Mouse (Mus musculus) embryonic facial prominence, embryonic 12.5 days (tissue): Measurements from ENCODE around the gene Gm20517. TPM values are rescaled to one million over a fixed set of nuclear protein-coding genes. Genes with fewer than 3 reads are reported as not detected.

Experiments used
- ATAC-seq: fragments of 200-750 bp; cut with Nextera tagmentation; 2 replicates; pipeline ENCODE4 v1.8.0; 2017; ENCODE audit not compliant: insufficient number of reproducible peaks, insufficient read depth, low FRiP score, low TSS enrichment
- H3K27ac ChIP-seq: fragments of 300-500 bp; sonication (generic); 2 replicates; pipeline ENCODE4 v1.5.1; 2016; ENCODE audit warnings: mild to moderate bottlenecking
- H3K27me3 ChIP-seq: fragments of 300-500 bp; sonication (generic); 2 replicates; pipeline ENCODE4 v1.6.1; 2016; ENCODE audit warnings: mild to moderate bottlenecking, moderate library complexity
- H3K36me3 ChIP-seq: fragments of 300-500 bp; sonication (generic); 2 replicates; pipeline ENCODE4 v1.6.1; 2016; ENCODE audit warnings: mild to moderate bottlenecking
- H3K4me1 ChIP-seq: fragments of 300-500 bp; sonication (generic); 2 replicates; pipeline ENCODE4 v1.6.1; 2016
- H3K4me2 ChIP-seq: fragments of 300-500 bp; sonication (generic); replicated peaks from 2 replicates; pipeline ENCODE4 v1.6.1; 2016; ENCODE audit warnings: mild to moderate bottlenecking, moderate library complexity
- H3K4me3 ChIP-seq: fragments of 300-500 bp; sonication (generic); 2 replicates; pipeline ENCODE4 v1.5.1; 2016; ENCODE audit warnings: mild to moderate bottlenecking
- H3K9ac ChIP-seq: fragments of 300-500 bp; sonication (generic); 2 replicates; pipeline ENCODE4 v1.6.1; 2016; ENCODE audit warnings: mild to moderate bottlenecking, moderate library complexity
- H3K9me3 ChIP-seq: fragments of 300-500 bp; sonication (generic); 2 replicates; pipeline ENCODE4 v1.6.1; 2016; ENCODE audit warnings: mild to moderate bottlenecking, moderate library complexity
- WGBS: fragments of 180-500 bp; shearing (Covaris S2); methylation state at CpG from one replicate; pipeline ENCODE4 v1.1.7; 2016; 5-methylcytosine and 5-hydroxymethylcytosine counted together
- polyA plus RNA-seq: library from polyadenylated mRNA; unstranded; fragments of >200 nt; fragmentation: Nextera tagmentation; extraction: Ambion mirVana; gene quantifications from 2 replicates; pipeline ENCODE4 v1.2.1, GENCODE M21; 2016

Gene Gm20517
- polyA plus RNA-seq, 1 experiment from 2014 or later = 1.6 TPM

DNA sequence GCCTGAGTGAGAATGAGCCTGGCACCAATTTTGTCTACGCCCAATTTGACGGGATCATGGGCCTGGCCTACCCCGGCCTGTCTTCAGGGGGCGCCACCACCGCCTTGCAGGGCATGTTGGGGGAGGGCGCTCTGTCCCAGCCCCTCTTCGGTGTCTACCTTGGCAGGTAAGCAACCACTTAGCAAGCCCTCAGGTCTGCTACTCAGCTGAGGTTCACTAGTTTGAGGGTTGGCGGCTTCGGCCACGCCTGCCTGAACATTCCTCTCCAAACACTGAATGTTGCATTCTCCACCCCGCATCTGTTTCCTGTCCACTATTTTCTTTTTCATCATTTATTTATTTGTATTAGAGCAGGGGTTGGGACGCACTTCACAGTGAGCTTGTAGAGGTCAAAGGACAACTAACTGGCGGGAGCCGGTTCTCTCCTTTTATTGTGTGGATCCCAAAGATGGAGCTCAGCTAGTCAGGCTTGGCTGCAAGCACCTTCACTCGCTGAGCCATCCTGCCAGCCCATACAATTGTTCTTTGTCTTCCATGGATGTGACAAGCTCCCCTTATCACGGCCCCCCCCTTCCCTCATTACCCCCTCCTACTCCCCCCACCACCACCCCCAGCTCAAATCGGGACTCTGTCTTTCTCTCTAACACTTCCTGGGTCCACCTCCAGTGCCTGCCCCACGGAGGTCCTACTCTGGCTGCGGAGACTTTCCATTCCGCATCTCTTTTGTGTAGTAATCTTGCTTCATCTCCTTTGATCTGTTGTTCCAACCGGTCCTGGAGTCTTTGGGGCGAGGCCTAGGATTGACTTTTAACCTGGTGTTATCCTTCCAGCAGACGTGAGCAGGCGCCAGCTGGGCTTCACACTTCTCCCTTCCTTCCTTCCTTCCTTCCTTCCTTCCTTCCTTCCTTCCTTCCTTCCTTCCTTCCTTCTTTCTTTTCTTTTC is 119.5 kb downstream of the Gm20517 start:
- H3K9me3 ChIP-seq = no peaks in the 10 kb centered on the region
- 52% methylated on average over 24 of the region's 24 CpGs for WGBS
- no peak overlapping the region for H3K4me3 ChIP-seq
- no peak overlapping the region for H3K9ac ChIP-seq
- no peaks in the 10 kb centered on the region for H3K4me1 ChIP-seq
- no peak overlapping the region for H3K27ac ChIP-seq
- 0 out of 2 replicates have a peak, but pooled peaks cover 3% of the 10 kb centered on the region for H3K27me3 ChIP-seq
- no peaks in the 10 kb centered on the region for H3K36me3 ChIP-seq
- no peak overlapping the region for H3K4me2 ChIP-seq
- ATAC-seq = no peak

Other genes with a start within 250 kb of the Gm20517 start
- gene Mrps10, start 242.7 kb upstream of the Gm20517 start, polyA plus RNA-seq = 72.7 and 75.7 TPM in 2 replicates
- 1.7 and 1.9 TPM in 2 replicates for gene Guca1b, start 226.2 kb upstream of the Gm20517 start, polyA plus RNA-seq
- 0.71 and 1.5 TPM in 2 replicates for gene Guca1a, start 211.0 kb upstream of the Gm20517 start, polyA plus RNA-seq
- gene AI661453, start 175.0 kb upstream of the Gm20517 start, polyA plus RNA-seq = 0.61 and 0.65 TPM in 2 replicates
- gene 1700001C19Rik, start 174.2 kb upstream of the Gm20517 start, polyA plus RNA-seq = 0.25 and 0.41 TPM in 2 replicates
- gene Taf8, start 109.3 kb upstream of the Gm20517 start, polyA plus RNA-seq = 34.2 and 35.8 TPM in 2 replicates
- gene Ccnd3, start 106.5 kb upstream of the Gm20517 start, polyA plus RNA-seq = 355 and 362 TPM in 2 replicates
- gene Bysl, start 97 bp upstream of the Gm20517 start, polyA plus RNA-seq = 29.6 and 30.7 TPM in 2 replicates
- gene Med20, start within 50 bp of the Gm20517 start, polyA plus RNA-seq = 46.9 and 47.2 TPM in 2 replicates
- gene Usp49, start 19.1 kb downstream of the Gm20517 start, polyA plus RNA-seq = 9.5 and 11.0 TPM in 2 replicates
- gene Tomm6, start 76.8 kb downstream of the Gm20517 start, polyA plus RNA-seq = 397 and 414 TPM in 2 replicates
- 7.3 and 8.0 TPM in 2 replicates for gene Frs3, start 77.4 kb downstream of the Gm20517 start, polyA plus RNA-seq
- 0.27 and 0.31 TPM in 2 replicates for gene Gm21981, start 82.9 kb downstream of the Gm20517 start, polyA plus RNA-seq
- gene Prickle4, start 83.1 kb downstream of the Gm20517 start, polyA plus RNA-seq = 0.87 and 1.2 TPM in 2 replicates
- not detected in 2 replicates for gene Pgc, start 115.3 kb downstream of the Gm20517 start, polyA plus RNA-seq
- gene Tfeb, start 125.4 kb downstream of the Gm20517 start, polyA plus RNA-seq = 5.2 and 6.0 TPM in 2 replicates
- gene Mdfi, start 223.1 kb downstream of the Gm20517 start, polyA plus RNA-seq = 35.6 and 49.2 TPM in 2 replicates